Mouse (Mus musculus) spleen, adult 18-20 months (tissue): ENCODE results near the gene Tom1l2.

Experiments
- DNase-seq, 2 experiments: peaks; one replicate each; pipeline ENCODE4 v3.0.0; 2022; ENCODE audit warnings: mixed read lengths in 2 of 2

Tom1l2 gene

DNA sequence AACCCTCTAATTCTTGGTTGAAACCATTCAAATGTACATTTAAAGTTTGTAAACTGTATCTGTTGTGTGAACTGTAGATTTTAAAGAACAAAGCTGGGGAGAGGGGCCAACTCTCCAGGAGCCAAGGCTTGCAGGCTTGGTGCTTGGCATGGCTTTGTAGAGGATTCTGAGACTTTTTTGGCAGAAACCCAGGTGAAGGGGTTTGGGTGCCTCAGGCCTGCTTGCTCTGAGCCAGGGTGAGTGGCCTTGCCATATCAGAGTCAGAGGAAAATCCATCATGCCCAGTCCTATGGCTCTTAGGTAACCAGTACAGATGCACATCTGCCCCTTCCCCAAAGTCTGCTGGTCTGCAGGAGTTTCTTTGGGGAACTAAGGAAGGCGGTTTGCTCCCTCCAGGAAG is 126.8 kb downstream of the Tom1l2 start:
- no peak for DNase-seq

DNA sequence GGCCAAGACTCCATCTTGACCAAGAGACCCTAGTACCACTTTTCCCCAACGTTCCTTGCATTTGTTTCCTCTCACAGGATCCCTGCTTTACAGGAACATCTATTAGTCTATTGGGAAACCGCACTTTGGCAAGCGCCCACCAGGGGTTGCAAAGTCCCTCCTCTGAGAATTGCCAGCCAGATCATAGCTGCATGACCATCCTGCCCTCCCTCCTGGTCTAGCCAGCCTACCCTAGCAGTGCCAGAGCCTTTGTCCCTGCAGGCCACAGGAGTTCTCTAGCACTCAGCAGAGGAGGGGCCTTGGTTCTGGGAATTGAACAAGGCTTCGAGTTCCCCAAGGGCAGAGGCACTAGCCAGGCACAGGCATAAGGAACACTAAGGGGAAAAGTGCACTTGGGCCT is 128.0 kb downstream of the Tom1l2 start:
- no peak for DNase-seq

DNA sequence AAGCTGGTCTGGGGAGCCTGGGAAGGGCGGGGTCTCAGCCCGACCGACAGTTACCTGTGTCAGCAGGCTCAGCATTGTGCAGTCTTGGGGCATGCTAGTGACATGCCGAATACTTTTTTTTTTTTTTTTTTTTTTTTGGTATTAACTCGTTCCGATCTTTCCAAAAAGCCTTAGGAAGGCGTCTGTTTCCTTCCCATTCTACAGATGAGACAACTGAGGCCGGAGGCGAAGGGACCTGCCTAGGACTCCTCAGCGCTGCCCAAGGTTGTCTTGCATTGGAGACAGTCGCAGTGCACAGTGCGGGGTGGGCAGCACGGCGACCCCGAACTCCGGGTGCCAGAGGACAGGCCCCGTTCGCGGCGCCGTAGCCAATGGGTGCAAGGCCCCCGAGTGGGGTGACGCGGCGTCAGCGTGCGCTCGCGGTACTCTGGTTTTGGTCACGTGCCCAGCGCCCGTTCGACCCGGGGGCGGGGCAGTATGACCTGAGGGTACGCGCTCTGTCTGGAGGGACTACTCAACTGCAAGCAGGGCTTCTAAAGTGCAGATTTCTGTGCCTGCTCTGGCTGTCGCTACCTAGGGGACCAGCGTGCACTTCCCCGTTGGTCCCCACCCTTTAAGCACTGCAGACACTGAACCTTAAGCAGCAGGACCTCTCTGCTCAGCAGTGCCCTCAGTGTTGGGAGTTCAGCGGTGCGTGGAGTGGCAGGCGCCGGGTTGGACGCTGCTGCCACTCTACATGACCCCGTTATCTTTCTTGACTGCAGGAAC is 130.1 kb downstream of the Tom1l2 start, which contains the start of gene Srebf1:
Gene Srebf1, minus strand, starts transcription at position 113 of the 768 bp plus-strand sequence.
- DNase-seq = peak; percentile 71 to 83

DNA sequence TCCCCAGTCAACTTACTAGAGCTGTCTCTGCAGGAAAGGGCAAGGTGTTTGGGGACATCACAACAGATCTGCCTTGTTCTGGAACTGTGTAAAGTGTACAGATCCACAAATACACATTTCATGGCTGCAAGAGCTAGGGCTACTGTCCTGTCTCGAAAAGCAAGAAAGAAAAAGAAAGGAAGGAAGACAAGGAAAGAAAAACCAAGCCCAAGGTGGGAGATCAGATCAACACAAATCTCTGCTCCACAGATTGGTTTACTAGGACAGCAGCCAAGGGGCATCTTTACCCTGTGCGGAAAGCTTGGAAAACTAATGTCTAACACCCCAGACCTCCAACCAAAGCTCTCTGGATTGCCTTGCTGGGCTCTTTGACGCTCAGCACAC is 130.6 kb downstream of the Tom1l2 start:
- no peak for DNase-seq

DNA sequence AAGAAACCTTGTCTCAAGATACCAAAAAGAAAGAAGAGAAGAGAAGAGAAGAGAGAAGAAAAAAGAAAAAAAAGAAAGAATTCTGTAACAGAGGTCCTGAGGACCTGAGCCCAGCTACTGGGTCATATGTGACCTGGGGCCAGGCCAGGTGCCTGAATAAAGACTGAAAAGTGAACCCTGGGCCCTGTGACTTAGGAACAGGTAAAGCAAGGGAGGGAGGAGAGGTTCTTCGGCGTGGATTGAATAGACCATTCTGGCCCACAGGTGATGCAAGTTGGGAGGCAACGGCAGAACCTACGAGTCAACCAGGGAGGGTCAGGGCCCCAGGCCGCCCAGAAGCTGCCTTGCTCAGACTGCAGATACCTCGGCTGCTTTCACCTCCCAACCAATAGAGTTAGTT is 131.3 kb downstream of the Tom1l2 start:
- no peak for DNase-seq

DNA sequence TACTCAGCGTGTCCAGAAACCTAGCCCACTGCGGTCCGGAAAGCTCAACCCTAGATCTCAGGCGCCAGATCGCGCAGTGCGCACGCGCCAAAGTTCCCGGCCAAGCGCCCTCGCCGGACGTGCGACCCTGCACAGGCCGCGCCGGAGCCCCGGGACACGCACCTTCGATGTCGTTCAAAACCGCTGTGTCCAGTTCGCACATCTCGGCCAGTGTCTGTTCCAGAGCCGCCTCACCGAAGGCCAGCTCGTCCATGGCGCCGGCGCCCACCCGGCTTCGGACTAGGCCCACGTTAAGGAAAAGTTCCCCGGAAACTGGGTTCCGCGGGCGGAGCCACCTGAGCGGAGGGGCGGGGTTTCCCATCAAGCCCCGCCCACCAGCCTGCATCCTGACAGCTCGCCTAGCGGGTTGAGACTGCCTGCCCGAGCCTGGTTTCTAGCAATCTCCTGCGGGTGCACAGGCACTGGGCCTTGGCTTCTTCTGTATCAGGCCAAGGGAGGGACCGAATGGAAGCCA is 132.4 kb downstream of the Tom1l2 start:
- DNase-seq = peak; percentile 88 to 96

DNA sequence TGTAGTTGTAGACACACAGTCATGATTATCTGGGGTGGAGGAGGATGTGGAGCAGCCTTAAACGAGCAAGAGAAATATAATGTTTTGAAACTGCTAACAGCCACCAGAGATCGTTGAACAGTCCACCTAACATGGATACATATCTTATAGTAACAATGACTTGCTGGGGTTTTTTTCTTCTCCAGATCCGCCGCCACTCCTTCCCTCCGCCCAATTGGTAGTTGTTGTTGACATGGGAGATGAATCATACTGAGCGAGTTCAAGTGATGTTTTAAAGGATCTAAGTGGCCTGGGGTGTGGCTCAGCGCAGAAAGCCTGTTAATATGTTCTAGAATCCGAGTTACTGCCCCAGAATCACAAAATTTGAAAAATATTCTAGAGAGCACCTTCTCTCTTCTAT is 133.1 kb downstream of the Tom1l2 start:
- no peak for DNase-seq

DNA sequence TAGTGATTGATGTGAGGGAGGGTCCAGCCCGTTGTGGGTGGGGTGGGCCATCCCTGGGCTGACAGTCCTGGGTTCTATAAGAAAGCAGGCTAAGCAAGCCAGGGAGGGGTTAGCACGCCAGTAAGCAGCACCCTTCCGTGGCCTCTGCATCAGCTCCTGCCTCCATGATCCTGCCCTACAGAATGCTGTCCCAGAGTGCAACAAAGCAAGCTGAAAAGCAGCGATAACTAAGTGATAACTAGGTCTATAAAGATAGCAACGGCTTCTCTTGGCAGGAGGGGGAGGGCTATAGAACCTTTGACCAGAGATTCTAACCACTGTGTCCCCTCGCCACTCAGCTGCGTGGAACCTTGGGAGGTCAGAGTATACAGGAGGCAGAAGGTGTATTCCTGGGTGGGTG is 135.2 kb downstream of the Tom1l2 start:
- DNase-seq = no peak

DNA sequence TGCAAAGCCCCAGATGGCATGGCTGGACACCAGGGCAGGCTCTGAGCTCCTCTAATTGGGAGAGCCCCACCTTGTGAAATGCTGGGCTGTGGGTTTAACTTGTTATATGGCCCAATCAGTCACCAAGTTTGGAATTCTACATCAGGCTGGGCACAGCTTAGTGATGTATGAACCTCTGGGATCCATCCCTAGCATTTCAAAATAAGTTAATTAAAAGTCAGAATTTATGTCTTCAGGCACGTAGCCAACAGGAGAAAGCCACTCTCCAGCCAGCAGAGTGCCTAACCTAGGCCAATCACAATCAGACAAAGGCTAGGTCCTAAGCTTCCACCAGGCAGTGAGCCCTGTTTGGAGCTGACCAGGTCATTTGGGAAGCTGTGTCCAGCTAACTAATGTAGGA is 136.0 kb downstream of the Tom1l2 start:
- DNase-seq = no peak

DNA sequence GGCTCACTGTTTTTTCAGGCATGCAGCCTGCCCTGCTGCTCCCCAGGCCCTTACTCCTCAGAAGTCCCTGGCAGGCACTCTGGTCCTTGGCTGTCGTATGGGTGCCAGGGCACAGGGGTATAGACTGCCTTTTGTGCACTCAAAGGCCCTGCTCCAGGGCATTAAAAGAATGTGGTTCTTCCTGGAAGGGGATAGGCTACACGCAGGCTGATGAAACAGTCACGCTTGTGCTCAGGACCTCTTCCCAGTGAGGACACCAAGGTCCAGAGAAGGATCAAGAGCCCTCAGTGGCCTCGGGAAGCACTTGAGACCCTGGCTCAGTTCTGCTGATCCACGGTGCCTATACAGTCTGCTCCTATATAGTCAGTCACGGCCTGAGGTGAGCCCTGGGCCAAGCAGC is 139.4 kb downstream of the Tom1l2 start:
- DNase-seq = no peak

DNA sequence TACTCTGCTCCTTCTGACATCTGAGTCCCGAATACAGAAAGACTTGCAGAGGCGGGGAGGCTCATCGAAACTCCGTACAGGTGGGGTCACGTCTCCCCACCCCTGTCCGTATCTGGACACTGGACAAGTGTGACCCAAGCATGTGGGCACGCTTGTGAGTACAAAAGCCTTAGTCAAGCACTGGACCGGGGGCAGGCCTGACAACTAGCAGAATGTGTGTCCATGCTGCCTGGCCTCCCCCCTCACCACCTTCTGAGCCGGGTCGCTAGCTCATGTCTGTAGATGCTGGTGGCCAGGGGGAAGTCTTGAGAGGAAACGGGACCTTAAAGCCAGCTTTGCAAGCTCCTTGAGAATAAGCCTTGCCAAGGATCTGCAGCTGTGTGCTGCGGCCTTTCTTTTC is 140.9 kb downstream of the Tom1l2 start:
- DNase-seq = no peak

DNA sequence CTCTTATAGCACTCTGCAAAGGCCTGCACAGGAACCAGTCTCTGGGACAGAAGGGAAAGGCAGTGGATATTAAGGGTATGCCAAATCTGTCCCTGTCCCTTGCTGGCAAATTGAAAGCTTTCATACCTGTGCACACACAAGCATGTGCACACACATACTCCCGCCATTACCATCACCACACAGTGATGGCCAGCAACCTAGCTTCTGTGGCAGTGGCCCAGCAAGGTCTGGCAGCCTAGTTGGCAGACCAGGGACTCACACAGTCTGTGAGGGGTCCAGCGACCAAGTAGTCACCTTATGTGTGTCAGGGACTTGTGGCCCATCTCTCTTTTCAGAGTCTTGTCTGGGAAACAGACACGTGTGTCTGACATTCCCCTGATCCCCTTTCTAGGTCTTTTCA is 141.6 kb downstream of the Tom1l2 start:
- no peak for DNase-seq

DNA sequence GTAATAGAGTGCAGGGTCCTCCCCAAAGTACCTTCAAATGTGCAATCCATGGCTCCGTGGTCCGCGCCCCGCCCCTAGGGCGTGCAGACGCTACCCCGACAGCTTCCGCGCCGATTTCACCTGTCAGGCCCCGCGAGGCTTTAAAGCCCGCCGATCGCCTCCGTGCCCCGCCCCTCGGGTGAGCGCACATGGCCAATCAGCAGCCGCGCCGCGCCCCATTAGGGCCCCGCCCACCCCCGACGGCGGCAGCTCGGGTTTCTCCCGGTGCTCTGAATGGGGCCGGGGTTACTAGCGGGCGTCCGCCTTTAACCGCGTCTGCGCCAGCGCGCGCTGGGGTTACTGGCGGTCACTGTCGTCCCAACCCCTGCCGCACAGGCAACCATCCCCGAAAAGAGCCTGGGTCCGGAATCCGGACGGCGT is 142.4 kb downstream of the Tom1l2 start:
- DNase-seq = peak; percentile 91 to 95

DNA sequence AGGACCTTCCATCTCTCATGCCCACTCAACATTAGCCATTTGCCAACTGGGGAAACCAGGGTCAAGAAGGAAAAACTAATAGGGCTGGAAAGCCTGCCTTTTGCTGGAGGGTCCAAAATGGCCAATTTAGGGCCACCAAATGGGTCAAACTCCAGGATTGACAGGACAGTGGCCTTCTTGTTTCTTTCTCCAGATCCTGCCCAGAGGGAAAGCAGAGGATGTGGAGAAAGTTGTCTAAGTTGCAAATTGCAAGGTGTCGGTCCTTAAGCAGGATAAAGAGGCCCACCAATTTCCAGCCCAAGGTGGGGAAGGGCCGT is 142.8 kb downstream of the Tom1l2 start:
- no peak for DNase-seq

DNA sequence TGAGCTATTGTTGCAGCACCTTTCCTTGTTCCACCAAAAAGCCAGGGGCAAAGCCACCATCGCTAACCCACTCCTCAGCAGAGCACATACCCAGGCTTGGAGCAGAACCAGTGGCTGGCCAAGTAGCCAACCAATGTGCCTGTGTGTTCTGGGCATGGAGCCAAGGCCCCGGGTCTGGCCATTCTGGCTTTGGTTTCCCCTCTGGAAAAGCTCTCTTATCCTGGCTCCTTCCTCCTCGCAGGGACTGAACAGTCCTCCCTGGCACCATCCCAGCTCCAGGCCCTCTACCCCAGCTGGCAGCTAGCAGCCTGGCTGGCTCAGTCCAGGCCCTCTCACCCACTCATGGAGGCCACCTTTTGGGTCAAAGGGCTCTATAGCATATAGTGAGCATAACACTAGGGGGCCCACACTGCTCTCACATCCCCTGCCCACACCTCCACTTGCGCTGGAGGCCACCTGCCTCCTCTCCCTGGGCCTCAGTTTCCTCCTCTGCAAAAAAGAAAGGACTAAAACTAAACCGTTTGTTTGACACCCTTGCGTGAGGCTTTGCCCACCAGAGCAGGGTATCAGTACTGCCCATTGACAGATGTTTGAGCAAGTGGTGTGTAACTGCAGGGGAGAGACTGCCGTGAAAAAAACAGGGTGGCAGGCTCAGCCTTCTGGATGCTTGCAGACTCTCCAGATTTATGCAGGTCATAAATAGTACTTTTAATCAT is 143.3 kb downstream of the Tom1l2 start:
- DNase-seq = peak in 1 of 2 experiments; percentile 32

DNA sequence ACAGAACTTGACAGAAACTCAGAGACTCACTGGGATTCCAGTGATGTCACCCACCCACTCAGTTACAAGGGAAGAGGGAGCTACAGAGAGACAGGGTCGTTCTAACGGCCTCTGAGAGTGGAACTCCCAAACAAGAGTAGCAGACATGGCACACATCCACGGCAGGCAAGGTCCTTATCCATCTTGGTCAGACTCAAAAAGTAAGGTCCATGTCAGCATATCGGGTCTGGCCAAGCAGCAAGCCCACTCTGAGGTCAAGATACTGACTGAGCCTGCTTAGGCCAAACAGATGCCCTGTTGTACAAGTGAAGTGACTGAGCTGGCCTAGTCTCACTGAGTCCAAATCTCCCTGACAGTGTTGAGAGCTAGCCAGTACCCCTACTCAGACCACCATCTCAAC is 144.0 kb downstream of the Tom1l2 start:
- no peak for DNase-seq

DNA sequence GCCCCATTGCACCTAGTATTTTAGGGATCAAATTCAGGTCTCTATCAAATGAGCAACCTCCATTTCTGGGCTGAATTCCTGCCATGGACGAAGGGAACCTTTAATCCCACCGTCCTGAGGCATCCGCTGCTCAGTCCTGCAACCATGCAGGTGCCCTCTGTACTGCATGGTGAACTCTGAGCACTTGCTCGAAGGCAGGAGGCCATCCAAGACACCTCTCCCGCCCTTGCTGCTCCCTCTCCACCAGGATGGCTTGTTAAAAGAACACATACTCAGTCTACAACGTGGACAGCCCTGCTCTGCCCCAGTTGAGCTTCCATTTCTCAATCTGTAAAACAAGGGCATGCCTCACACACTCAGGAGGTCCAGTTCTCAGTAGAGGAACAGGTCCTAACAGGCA is 144.5 kb downstream of the Tom1l2 start:
- no peak for DNase-seq

DNA sequence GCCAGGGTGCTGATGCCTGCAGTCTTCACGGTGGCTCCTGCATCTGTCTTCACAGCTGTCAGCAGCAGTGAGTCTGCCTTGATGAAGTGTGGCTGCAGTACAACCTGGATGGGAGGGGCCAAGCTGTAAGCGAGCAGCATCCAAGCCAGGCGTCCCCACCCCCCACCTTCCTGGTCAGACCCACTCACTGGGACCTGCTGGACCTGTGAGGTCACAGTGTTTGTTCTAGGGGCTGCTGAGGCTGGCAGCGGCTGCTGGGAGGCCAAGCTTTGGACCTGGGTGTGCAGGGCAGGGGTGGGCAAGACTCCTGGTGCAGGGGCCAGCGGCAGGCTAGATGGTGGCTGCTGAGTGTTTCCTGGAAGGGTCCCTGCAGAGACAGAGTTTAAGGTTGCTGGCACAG is 146.5 kb downstream of the Tom1l2 start:
- DNase-seq = no peak

DNA sequence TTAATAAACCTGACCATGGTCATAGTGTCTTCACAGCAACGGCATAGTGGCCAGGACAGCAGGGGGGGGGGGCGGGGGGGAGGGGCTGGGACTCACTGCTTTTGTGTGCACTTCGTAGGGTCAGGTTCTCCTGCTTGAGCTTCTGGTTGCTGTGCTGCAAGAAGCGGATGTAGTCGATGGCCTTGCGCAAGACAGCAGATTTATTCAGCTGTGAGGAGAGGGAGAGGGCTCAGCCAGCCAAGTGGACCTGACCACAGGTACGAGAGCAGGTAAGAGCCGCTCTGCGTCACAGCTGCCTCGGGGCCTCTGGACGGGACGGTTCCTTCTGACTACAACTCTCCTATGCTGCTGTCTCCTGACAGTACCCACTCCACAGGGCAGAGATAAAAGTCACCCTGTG is 147.7 kb downstream of the Tom1l2 start:
- no peak for DNase-seq

DNA sequence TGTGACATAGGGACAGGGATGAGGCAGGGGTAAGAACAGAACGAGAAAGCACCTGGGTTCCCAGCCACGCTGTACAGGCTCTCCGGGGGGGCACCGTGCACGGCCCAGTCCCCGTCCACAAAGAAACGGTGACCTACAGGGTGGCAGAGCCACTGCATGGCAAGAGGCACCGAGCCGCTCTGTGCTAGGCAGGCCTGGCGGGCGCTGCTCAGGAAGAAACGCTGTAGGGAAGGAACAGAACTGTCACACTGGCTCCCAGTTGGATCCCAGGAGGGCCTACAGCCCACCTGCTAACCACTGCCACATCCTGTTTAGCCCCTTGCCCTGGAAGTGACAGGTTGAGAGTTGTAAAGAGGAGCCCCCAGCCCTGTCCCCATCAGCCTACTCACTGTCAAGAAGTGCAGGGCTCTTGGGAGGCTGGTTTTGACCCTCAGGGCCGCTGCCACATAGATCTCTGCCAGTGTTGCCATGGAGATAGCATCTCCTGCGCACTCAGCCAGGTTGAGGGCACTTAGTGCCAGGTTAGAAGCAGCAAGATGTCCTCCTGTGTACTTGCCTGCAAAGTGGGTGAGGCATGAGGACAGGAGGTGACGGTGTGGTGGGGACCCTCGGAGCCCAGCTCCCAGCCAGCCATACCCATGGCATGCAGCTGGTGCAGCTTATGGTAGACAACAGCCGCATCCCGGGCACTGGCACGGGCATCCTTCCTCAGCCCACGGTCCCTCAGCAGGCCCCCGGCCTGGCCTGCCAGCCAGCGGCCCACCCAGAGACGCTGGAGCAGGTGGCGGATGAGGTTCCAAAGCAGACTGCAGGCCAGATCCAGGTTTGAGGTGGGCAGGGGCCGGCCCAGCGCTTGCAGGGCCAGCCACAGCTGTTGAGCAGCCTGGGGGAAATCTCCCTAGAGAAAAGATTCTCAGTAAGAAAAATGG is 149.7 kb downstream of the Tom1l2 start:
- no peak for DNase-seq

DNA sequence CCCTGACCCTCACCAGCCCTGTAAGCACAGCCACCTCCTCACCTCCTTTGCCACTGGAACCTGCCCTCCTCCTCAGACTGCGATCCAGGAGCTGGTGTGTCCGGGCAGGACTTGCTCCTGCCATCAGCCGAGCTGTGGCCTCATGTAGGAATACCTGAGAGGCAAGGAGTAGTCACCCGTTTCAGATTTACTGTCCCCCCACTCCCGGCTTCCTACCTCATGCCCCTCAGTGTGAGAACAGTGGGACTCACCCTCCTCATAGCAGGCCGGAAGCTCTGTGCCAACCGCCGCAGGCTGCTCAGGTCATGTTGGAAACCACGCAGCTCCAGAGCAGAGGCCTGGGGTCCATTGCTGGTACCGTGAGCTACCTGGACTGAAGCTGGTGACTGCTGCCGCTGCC is 152.3 kb downstream of the Tom1l2 start:
- DNase-seq = no peak

DNA sequence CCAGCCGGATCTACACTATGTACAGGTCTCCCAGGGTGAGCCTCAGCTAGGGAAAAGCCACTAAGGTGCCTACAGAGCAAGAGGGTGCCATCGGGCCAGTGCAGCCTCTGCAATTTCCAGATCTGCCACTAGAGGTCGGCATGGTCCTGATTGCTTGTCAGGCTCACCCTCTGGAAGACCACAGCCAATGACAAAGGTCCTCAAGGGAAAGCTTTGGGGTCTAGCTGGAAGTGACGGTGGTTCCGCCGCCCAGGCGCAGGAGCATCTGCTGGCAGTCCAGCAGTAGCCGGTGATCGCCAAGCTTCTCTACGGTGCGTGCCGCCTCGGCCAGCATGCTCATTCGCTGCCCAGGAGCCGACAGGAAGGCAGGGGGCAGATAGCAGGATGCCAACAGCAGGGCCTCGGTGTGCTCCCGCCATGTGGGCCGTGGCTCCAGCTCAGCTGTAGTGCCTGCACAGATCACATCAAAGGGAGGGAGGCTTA is 153.0 kb downstream of the Tom1l2 start:
- DNase-seq = peak; percentile 73 to 91

DNA sequence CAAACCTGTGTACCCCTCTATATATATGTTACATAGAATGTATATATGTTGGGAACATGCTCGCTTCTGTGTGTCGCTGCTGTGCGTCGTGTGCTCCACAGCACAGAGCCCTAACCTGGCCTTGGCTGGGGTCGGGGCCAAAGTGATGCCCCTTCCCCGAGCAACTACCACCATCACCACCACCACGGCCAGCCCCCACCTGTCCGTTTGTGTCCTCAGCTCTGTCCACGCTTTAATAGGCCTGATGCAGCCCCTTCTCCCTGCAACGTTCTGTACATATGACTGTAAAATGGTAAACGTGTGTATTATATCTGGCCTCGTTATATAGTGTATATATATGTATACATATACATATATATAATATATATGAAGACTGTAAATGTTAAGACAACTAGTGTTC is 154.1 kb downstream of the Tom1l2 start:
- no peak for DNase-seq
